Mouse (Mus musculus) liver, embryonic 15.5 days (tissue): Measurements from ENCODE around the gene Fbxl13. TPM values are rescaled to one million over a fixed set of nuclear protein-coding genes. Genes with fewer than 3 reads are reported as not detected.

Experiments
- ATAC-seq: fragments of 200-750 bp; cut with Nextera tagmentation; 2 replicates; pipeline ENCODE4 v1.8.0; 2017; ENCODE audit warnings: moderate number of reproducible peaks, mild to moderate bottlenecking, moderate library complexity; ENCODE audit not compliant: insufficient read depth
- H3K27ac ChIP-seq: fragments of 300-500 bp; sonication (generic); replicated peaks from 2 replicates; pipeline ENCODE4 v1.5.1; 2015; ENCODE audit warnings: mild to moderate bottlenecking, inconsistent platforms
- H3K27me3 ChIP-seq: fragments of 300-500 bp; sonication (generic); 2 replicates; pipeline ENCODE4 v1.6.1; 2015; ENCODE audit warnings: mild to moderate bottlenecking, inconsistent platforms
- H3K36me3 ChIP-seq: fragments of 300-500 bp; sonication (generic); replicated peaks from 2 replicates; pipeline ENCODE4 v1.6.1; 2015; ENCODE audit warnings: moderate library complexity, mild to moderate bottlenecking, inconsistent platforms
- H3K4me1 ChIP-seq: fragments of 300-500 bp; sonication (generic); replicated peaks from 2 replicates; pipeline ENCODE4 v1.6.1; 2015; ENCODE audit warnings: inconsistent platforms
- H3K4me2 ChIP-seq: fragments of 300-500 bp; sonication (generic); 2 replicates; pipeline ENCODE4 v1.6.1; 2015; ENCODE audit warnings: moderate library complexity, mild to moderate bottlenecking, inconsistent platforms
- H3K4me3 ChIP-seq: fragments of 300-500 bp; sonication (generic); replicated peaks from 2 replicates; pipeline ENCODE4 v1.5.1; 2015; ENCODE audit warnings: mild to moderate bottlenecking, inconsistent platforms
- H3K9ac ChIP-seq: fragments of 300-500 bp; sonication (generic); 2 replicates; pipeline ENCODE4 v1.6.1; 2015; ENCODE audit warnings: moderate library complexity, mild to moderate bottlenecking, inconsistent platforms
- H3K9me3 ChIP-seq: fragments of 300-500 bp; sonication (generic); replicated peaks from 2 replicates; pipeline ENCODE4 v1.6.1; 2016; ENCODE audit warnings: inconsistent platforms
- WGBS: fragments of 180-500 bp; shearing (Covaris S2); methylation state at CpG from one replicate; pipeline ENCODE4 v1.1.7; 2015; ENCODE audit warnings: mixed read lengths; ENCODE audit not compliant: insufficient replicate concordance; 5-methylcytosine and 5-hydroxymethylcytosine counted together
- polyA plus RNA-seq: library from polyadenylated mRNA; unstranded; fragments of >200 nt; fragmentation: Nextera tagmentation; extraction: Ambion mirVana; gene quantifications from 2 replicates; pipeline ENCODE4 v1.2.1, GENCODE M21; 2015

Fbxl13 gene
- polyA plus RNA-seq, 1 experiment from 2014 or later, result 0.08 TPM

- Histone ChIP-seq H3K4me1 (peaks cover 15% of the 10 kb centered on the region), H3K36me3 (no peaks in the 10 kb centered on the region), H3K4me2 (peak overlapping the region; percentile 44), H3K27ac (peak overlapping the region; percentile 72), H3K9me3 (no peaks in the 10 kb centered on the region), H3K9ac (peak overlapping the region; percentile 5; the same call in 1 of the 2 replicates), H3K27me3 (no peaks in the 10 kb centered on the region), H3K4me3 (peak overlapping the region; percentile 21)
- 46% methylated on average over 21 of the region's 21 CpGs for WGBS
- peak; percentile 92 for ATAC-seq
Observed at GRCm38 (mm10) chr5:21574386-21575209, 70.8 kb downstream of the Fbxl13 start.

GRCm38 (mm10) chr5:21572764-21573416 is 72.5 kb downstream of the Fbxl13 start:
- H3K4me2 ChIP-seq, result no peak overlapping the region
- H3K9me3 ChIP-seq, result no peaks in the 10 kb centered on the region
- 66% methylated on average over 3 of the region's 3 CpGs for WGBS
- H3K4me1 ChIP-seq, result peaks cover 15% of the 10 kb centered on the region
- no peak overlapping the region for H3K9ac ChIP-seq
- H3K36me3 ChIP-seq, result no peaks in the 10 kb centered on the region
- no peak for ATAC-seq
- no peaks in the 10 kb centered on the region for H3K27me3 ChIP-seq
- H3K4me3 ChIP-seq, result no peak overlapping the region
- H3K27ac ChIP-seq, result no peak overlapping the region

- Histone ChIP-seq H3K4me1 (0 out of 2 replicates have a peak, but pooled peaks cover 3% of the 10 kb centered on the region), H3K9ac (no peak overlapping the region), H3K9me3 (no peaks in the 10 kb centered on the region), H3K4me3 (no peak overlapping the region), H3K27ac (no peak overlapping the region), H3K36me3 (no peaks in the 10 kb centered on the region), H3K4me2 (no peak overlapping the region), H3K27me3 (no peaks in the 10 kb centered on the region)
- ATAC-seq, result no peak
- WGBS, result 59% methylated on average over 1 of the region's 1 CpGs
Observed at GRCm38 (mm10) chr5:21567784-21568183, 77.7 kb downstream of the Fbxl13 start.

- Histone ChIP-seq H3K9me3 (no peaks in the 10 kb centered on the region), H3K4me3 (no peak overlapping the region), H3K4me1 (no peaks in the 10 kb centered on the region), H3K27ac (no peak overlapping the region), H3K27me3 (no peaks in the 10 kb centered on the region), H3K36me3 (no peaks in the 10 kb centered on the region), H3K9ac (no peak overlapping the region), H3K4me2 (no peak overlapping the region)
- ATAC-seq, result no peak
- 80% methylated on average over 9 of the region's 9 CpGs for WGBS
Observed at GRCm38 (mm10) chr5:21565392-21566065, 79.9 kb downstream of the Fbxl13 start.

- Histone ChIP-seq H3K4me3 (no peak overlapping the region), H3K27ac (no peak overlapping the region), H3K36me3 (no peaks in the 10 kb centered on the region), H3K9ac (no peak overlapping the region), H3K27me3 (no peaks in the 10 kb centered on the region), H3K4me2 (no peak overlapping the region), H3K9me3 (no peaks in the 10 kb centered on the region), H3K4me1 (no peaks in the 10 kb centered on the region)
- no peak for ATAC-seq
- 43% methylated on average over 2 of the region's 2 CpGs for WGBS
Observed at GRCm38 (mm10) chr5:21563936-21564335, 81.5 kb downstream of the Fbxl13 start.

GRCm38 (mm10) chr5:21556502-21556901 is 88.9 kb downstream of the Fbxl13 start:
- H3K36me3 ChIP-seq, result no peaks in the 10 kb centered on the region
- no peak for ATAC-seq
- H3K4me3 ChIP-seq, result no peak overlapping the region
- H3K4me1 ChIP-seq, result no peaks in the 10 kb centered on the region
- 65% methylated on average over 3 of the region's 3 CpGs for WGBS
- no peak overlapping the region for H3K27ac ChIP-seq
- H3K9ac ChIP-seq, result no peak overlapping the region
- no peak overlapping the region for H3K4me2 ChIP-seq
- H3K27me3 ChIP-seq, result no peaks in the 10 kb centered on the region
- no peaks in the 10 kb centered on the region for H3K9me3 ChIP-seq

- Histone ChIP-seq H3K27me3 (no peaks in the 10 kb centered on the region), H3K36me3 (no peaks in the 10 kb centered on the region), H3K4me2 (no peak overlapping the region), H3K9ac (no peak overlapping the region), H3K4me1 (no peaks in the 10 kb centered on the region), H3K27ac (no peak overlapping the region), H3K9me3 (no peaks in the 10 kb centered on the region), H3K4me3 (no peak overlapping the region)
- WGBS, result 40% methylated on average over 1 of the region's 1 CpGs
- ATAC-seq, result no peak
Observed at GRCm38 (mm10) chr5:21554732-21555131, 90.7 kb downstream of the Fbxl13 start.

- no peaks in the 10 kb centered on the region for H3K4me1 ChIP-seq
- 65% methylated on average over 4 of the region's 4 CpGs for whole genome bisulfite sequencing
- no peak for ATAC-seq
- no peaks in the 10 kb centered on the region for H3K9me3 ChIP-seq
- H3K4me3 ChIP-seq, result no peak overlapping the region
- no peak overlapping the region for H3K27ac ChIP-seq
- H3K27me3 ChIP-seq, result no peaks in the 10 kb centered on the region
- no peak overlapping the region for H3K4me2 ChIP-seq
- H3K9ac ChIP-seq, result no peak overlapping the region
- H3K36me3 ChIP-seq, result no peaks in the 10 kb centered on the region
Observed at GRCm38 (mm10) chr5:21553685-21554084, 91.7 kb downstream of the Fbxl13 start.

GRCm38 (mm10) chr5:21547005-21547404 is 98.4 kb downstream of the Fbxl13 start:
- Histone ChIP-seq H3K4me3 (no peak overlapping the region), H3K9me3 (no peaks in the 10 kb centered on the region), H3K36me3 (no peaks in the 10 kb centered on the region), H3K27me3 (no peaks in the 10 kb centered on the region), H3K9ac (no peak overlapping the region), H3K4me2 (no peak overlapping the region), H3K27ac (no peak overlapping the region), H3K4me1 (no peaks in the 10 kb centered on the region)
- ATAC-seq, result no peak
- WGBS, result 43% methylated on average over 8 of the region's 8 CpGs

- Histone ChIP-seq H3K4me2 (no peak overlapping the region), H3K9me3 (no peaks in the 10 kb centered on the region), H3K27ac (no peak overlapping the region), H3K4me1 (no peaks in the 10 kb centered on the region), H3K27me3 (no peaks in the 10 kb centered on the region), H3K4me3 (no peak overlapping the region), H3K9ac (no peak overlapping the region), H3K36me3 (no peaks in the 10 kb centered on the region)
- ATAC-seq, result no peak
- WGBS, result 69% methylated on average over 4 of the region's 4 CpGs
Observed at GRCm38 (mm10) chr5:21545786-21546185, 99.6 kb downstream of the Fbxl13 start.

GRCm38 (mm10) chr5:21545227-21545626 is 100.2 kb downstream of the Fbxl13 start:
- no peak for ATAC-seq
- no peak overlapping the region for H3K4me2 ChIP-seq

More at GRCm38 (mm10) chr5:21545227-21545626, 100.2 kb downstream of the Fbxl13 start:
- Histone ChIP-seq H3K9me3 (no peaks in the 10 kb centered on the region), H3K4me3 (no peak overlapping the region), H3K27me3 (no peaks in the 10 kb centered on the region), H3K36me3 (no peaks in the 10 kb centered on the region), H3K9ac (no peak overlapping the region), H3K27ac (no peak overlapping the region), H3K4me1 (no peaks in the 10 kb centered on the region)
